Mouse (Mus musculus): ENCODE data around the gene Ghsr.

The Ghsr gene

GRCm38 (mm10) chr3:27411286-27411685 is 40.1 kb downstream of the Ghsr start:
- no peak for DNase-seq (ENCODE audit: low read depth, low spot score)

- no peak for DNase-seq (ENCODE audit: low read depth, low spot score)
These were observed 42.4 kb downstream of the Ghsr start for GRCm38 (mm10) chr3:27413566-27413965.

GRCm38 (mm10) chr3:27416786-27417185 is 45.6 kb downstream of the Ghsr start:
- no peak for DNase-seq (ENCODE audit: low read depth, low spot score)

GRCm38 (mm10) chr3:27418602-27419001 is 47.5 kb downstream of the Ghsr start:
- no peak for DNase-seq (ENCODE audit: low read depth, low spot score)

- DNase-seq (ENCODE audit: low read depth, low spot score): no peak
These were observed 50.8 kb downstream of the Ghsr start for GRCm38 (mm10) chr3:27421980-27422379.

GRCm38 (mm10) chr3:27422521-27422920 is 51.4 kb downstream of the Ghsr start:
- DNase-seq (ENCODE audit: low read depth, low spot score): no peak

GRCm38 (mm10) chr3:27424049-27424667 is 53.0 kb downstream of the Ghsr start:
- no peak for DNase-seq (ENCODE audit: low read depth, low spot score)

GRCm38 (mm10) chr3:27427406-27427805 is 56.3 kb downstream of the Ghsr start:
- no peak for DNase-seq (ENCODE audit: low read depth, low spot score)
